14 mouse cellular contexts compared by ENCODE assay signal in the genomic region with DNA sequence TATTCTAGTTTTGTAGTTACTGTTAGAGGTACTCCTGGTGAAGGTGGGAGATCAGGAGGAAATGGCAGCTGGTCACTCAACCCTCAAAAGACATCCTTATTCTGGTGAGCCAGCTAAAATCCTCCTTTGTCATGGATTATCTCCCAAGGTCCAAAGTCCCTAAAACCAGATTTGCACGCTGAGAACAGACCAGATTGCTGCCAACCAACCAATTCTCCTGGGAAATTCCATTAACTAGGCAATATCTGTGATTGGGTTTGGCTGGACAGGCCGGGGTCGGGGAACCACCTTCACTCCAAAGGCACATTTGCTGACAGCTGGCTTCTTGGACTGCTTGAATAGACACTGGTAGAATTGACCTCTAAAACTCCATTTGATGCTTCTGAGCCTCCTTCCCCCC. TPM values are rescaled to one million over a fixed set of nuclear protein-coding genes. Genes with fewer than 3 reads are reported as not detected.
"Had no signal": no experiment of that assay in that cellular context is flagged by ENCODE, and none has a peak within 500 bp of the region (broad histone marks: within the 10 kb centered on the region; RNA-seq: fewer than 3 reads in every experiment).

No protein-coding gene starts in this region.

- H3K27ac ChIP-seq: intestine, embryonic 15.5 days; limb, embryonic 15.5 days; liver, embryonic 14.5 days; midbrain, embryonic 10.5 days; midbrain, embryonic 15.5 days; neural tube, embryonic 13.5 days; stomach, embryonic 15.5 days had no signal

- H3K4me3 ChIP-seq: intestine, embryonic 15.5 days; limb, embryonic 15.5 days; midbrain, embryonic 10.5 days; midbrain, embryonic 15.5 days; neural tube, embryonic 13.5 days; stomach, embryonic 15.5 days had no signal

- H3K27me3 ChIP-seq: intestine, embryonic 15.5 days; midbrain, embryonic 15.5 days; neural tube, embryonic 13.5 days; stomach, embryonic 15.5 days had no signal

- H3K9me3 ChIP-seq: intestine, embryonic 15.5 days; limb, embryonic 15.5 days; midbrain, embryonic 10.5 days; midbrain, embryonic 15.5 days; neural tube, embryonic 13.5 days; stomach, embryonic 15.5 days had no signal

- H3K9ac ChIP-seq: intestine, embryonic 15.5 days; limb, embryonic 15.5 days; liver, embryonic 14.5 days; midbrain, embryonic 15.5 days; neural tube, embryonic 13.5 days; stomach, embryonic 15.5 days had no signal

- DNase-seq: layer of hippocampus, postnatal 36 days; lung, adult 18-20 months; lung, postnatal 36 days; retina, postnatal 1 day; right cerebral cortex, postnatal 4 days; thymus, postnatal 4 days had no signal

- H3K4me2 ChIP-seq: intestine, embryonic 15.5 days; limb, embryonic 15.5 days; midbrain, embryonic 15.5 days; neural tube, embryonic 13.5 days; stomach, embryonic 15.5 days had no signal

- ATAC-seq: intestine, embryonic 15.5 days; midbrain, embryonic 15.5 days had no signal

RNA-seq across cellular contexts. Expression of a gene that starts 44.8 kb away (rescaled TPM):
- polyA plus RNA-seq: limb, embryonic 11.5 days; limb, embryonic 15.5 days; midbrain, embryonic 10.5 days; midbrain, embryonic 15.5 days; neural tube, embryonic 13.5 days had no signal
